Mouse (Mus musculus): ENCODE data around the gene Abca6.

- no peak for TF ChIP-seq CTCF (IDR thresholded peaks at IDR 0.05; ENCODE audit: extremely low read depth, insufficient read length, insufficient replicate concordance, low read depth, low read length)
- TF ChIP-seq POLR2A (IDR thresholded peaks at IDR 0.05; ENCODE audit: low read depth, low read length) = no peak
Observed at GRCm38 (mm10) chr11:110237466-110237865, 14.1 kb downstream of the Abca6 start.
